Mouse (Mus musculus) neural tube, embryonic 13.5 days (tissue): ENCODE measurements around the gene Cd46. TPM values are rescaled to one million over a fixed set of nuclear protein-coding genes. Genes with fewer than 3 reads are reported as not detected.

Experiments used
- ATAC-seq: fragments of 200-750 bp; cut with Nextera tagmentation; 2 replicates; pipeline ENCODE4 v1.8.0; 2017; ENCODE audit warnings: low read depth, mild to moderate bottlenecking, moderate TSS enrichment, moderate library complexity
- H3K27ac ChIP-seq: fragments of 300-500 bp; sonication (generic); replicated peaks from 2 replicates; pipeline ENCODE4 v1.5.1; 2015; ENCODE audit warnings: moderate library complexity, mild to moderate bottlenecking, inconsistent platforms
- H3K27me3 ChIP-seq: fragments of 300-500 bp; sonication (generic); 2 replicates; pipeline ENCODE4 v1.6.1; 2015; ENCODE audit warnings: mild to moderate bottlenecking, inconsistent platforms
- H3K36me3 ChIP-seq: fragments of 300-500 bp; sonication (generic); 2 replicates; pipeline ENCODE4 v1.6.1; 2015; ENCODE audit warnings: mild to moderate bottlenecking, inconsistent platforms
- H3K4me1 ChIP-seq: fragments of 300-500 bp; sonication (generic); replicated peaks from 2 replicates; pipeline ENCODE4 v1.6.1; 2015; ENCODE audit warnings: inconsistent platforms
- H3K4me2 ChIP-seq: fragments of 300-500 bp; sonication (generic); 2 replicates; pipeline ENCODE4 v1.6.1; 2015; ENCODE audit warnings: inconsistent platforms, mild to moderate bottlenecking, moderate library complexity
- H3K4me3 ChIP-seq: fragments of 300-500 bp; sonication (generic); 2 replicates; pipeline ENCODE4 v1.5.1; 2015; ENCODE audit warnings: mild to moderate bottlenecking, inconsistent platforms
- H3K9ac ChIP-seq: fragments of 300-500 bp; sonication (generic); 2 replicates; pipeline ENCODE4 v1.6.1; 2015; ENCODE audit warnings: moderate library complexity, mild to moderate bottlenecking, inconsistent platforms
- H3K9me3 ChIP-seq: fragments of 300-500 bp; sonication (generic); 2 replicates; pipeline ENCODE4 v1.6.1; 2016; ENCODE audit warnings: inconsistent platforms
- WGBS: fragments of 180-500 bp; shearing (Covaris S2); methylation state at CpG from one replicate; pipeline ENCODE4 v1.1.7; 2015; 5-methylcytosine and 5-hydroxymethylcytosine counted together
- polyA plus RNA-seq: library from polyadenylated mRNA; unstranded; fragments of >200 nt; fragmentation: Nextera tagmentation; extraction: Ambion mirVana; gene quantifications from 2 replicates; pipeline ENCODE4 v1.2.1, GENCODE M21; 2015

Cd46 gene
- 0.55 and 0.93 TPM in 2 replicates for polyA plus RNA-seq

DNA sequence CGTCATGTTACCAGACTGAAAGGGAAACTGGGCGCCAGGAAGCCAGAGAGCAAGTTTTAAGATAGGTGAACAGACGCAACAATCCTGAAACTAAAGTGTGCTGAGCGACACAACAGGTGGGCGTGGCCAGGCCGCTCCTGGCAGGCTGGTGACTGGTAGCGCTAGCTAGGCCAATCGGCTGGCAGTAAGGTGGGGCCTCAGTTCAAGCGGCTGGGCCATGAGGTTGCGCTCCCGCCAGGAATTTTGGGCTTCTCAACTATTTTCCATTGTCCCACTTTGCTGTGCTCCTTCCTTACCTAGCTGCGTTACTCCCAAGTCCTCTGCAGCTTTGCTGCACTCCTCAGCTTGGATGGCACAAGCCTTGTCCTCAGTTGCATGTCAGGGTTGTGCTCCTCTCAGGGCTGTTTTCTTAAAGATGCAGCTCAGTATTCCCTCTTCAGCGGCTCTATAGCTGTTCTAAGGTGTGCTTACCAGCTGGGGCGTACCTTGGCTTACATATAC lies at the start of gene Cd46:
Gene Cd46 (minus strand): TSS at position 30 of the 501 bp plus-strand sequence.
- H3K4me2 ChIP-seq = peak within 1 kb of the TSS; percentile 60
- peak within 1 kb of the TSS; percentile 33 for H3K4me3 ChIP-seq
- no peak within 1 kb of the TSS; the same call in 1 of the 2 replicates for H3K9ac ChIP-seq
- H3K4me1 ChIP-seq = peaks cover 11% of the 10 kb centered on the region
- WGBS = 1% methylated on average over 14 of the region's 14 CpGs
- no peaks in the 10 kb centered on the region for H3K9me3 ChIP-seq
- H3K27ac ChIP-seq = no peak within 1 kb of the TSS
- H3K27me3 ChIP-seq = no peaks in the 10 kb centered on the region
- peaks cover 1% of the 10 kb centered on the region; the same call in 1 of the 2 replicates for H3K36me3 ChIP-seq
- ATAC-seq = peak; percentile 86

GRCm38 (mm10) chr1:195132070-195132469 lies 40.0 kb upstream of the Cd46 start:
- H3K36me3 ChIP-seq = 0 out of 2 replicates have a peak, but pooled peaks cover 3% of the 10 kb centered on the region
- no peak overlapping the region for H3K9ac ChIP-seq
- no peaks in the 10 kb centered on the region for H3K27me3 ChIP-seq
- no peak for ATAC-seq
- 66% methylated on average over 3 of the region's 3 CpGs for WGBS
- H3K4me3 ChIP-seq = peak overlapping the region; percentile 63
- H3K4me1 ChIP-seq = peaks cover 23% of the 10 kb centered on the region
- no peaks in the 10 kb centered on the region for H3K9me3 ChIP-seq
- peak overlapping the region; percentile 64 for H3K4me2 ChIP-seq
- peak overlapping the region; percentile 92; the same call in 1 of the 2 replicates for H3K27ac ChIP-seq

DNA sequence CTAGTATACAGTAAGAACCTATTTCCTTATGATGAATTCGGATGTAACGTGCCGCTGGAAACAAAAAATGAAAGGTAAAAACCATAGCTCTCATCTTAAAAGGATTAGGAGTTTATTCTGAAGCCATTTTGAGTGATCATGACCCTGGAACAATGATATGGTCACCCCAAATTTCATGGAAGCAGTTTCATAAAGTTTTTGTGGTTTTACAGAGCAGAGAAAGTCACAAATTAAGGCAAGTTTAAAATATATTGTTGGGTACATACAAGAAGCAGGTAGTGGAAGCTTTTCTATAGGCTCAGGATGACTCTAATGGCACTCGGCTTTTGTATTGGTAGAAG lies 39.6 kb upstream of the Cd46 start:
- Histone ChIP-seq H3K27me3 (no peaks in the 10 kb centered on the region), H3K9me3 (no peaks in the 10 kb centered on the region), H3K4me1 (peaks cover 23% of the 10 kb centered on the region), H3K4me3 (peak overlapping the region; percentile 63), H3K36me3 (0 out of 2 replicates have a peak, but pooled peaks cover 3% of the 10 kb centered on the region), H3K27ac (peak overlapping the region; percentile 92), H3K9ac (peak overlapping the region; percentile 86), H3K4me2 (peak overlapping the region; percentile 64)
- 32% methylated on average over 4 of the region's 4 CpGs for WGBS
- ATAC-seq = no peak

GRCm38 (mm10) chr1:195130953-195131674 lies 39.1 kb upstream of the Cd46 start, which contains the start of gene Cr1l:
Gene Cr1l (minus strand): TSS chr1:195131586.
- H3K4me2 ChIP-seq = peak within 1 kb of the TSS; percentile 64
- WGBS = under 1% methylated on average over 31 of the region's 31 CpGs
- no peaks in the 10 kb centered on the region for H3K27me3 ChIP-seq
- H3K27ac ChIP-seq = peak within 1 kb of the TSS; percentile 92
- peak within 1 kb of the TSS; percentile 63 for H3K4me3 ChIP-seq
- peak; percentile 100 for ATAC-seq
- 0 out of 2 replicates have a peak, but pooled peaks cover 3% of the 10 kb centered on the region for H3K36me3 ChIP-seq
- H3K4me1 ChIP-seq = peaks cover 23% of the 10 kb centered on the region
- H3K9me3 ChIP-seq = no peaks in the 10 kb centered on the region
- peak within 1 kb of the TSS; percentile 86 for H3K9ac ChIP-seq

DNA sequence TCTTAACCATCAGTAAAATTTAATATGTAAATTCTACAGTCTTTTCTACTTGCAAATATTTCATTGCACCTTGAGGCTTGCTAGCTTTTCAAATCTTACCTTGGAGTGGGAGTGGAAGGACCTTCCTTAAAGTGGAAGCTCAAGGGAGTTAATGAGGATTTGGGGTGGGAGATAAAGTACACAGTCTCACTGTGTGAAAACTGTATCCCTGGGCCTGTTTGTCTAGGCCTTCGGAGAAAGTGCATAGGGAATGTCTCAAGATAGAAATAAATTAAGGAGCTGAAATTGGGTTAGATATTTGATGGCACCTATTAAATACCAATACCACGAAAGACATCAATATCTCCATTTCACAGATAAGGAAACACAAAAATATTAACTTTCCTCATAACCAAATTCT lies 38.4 kb upstream of the Cd46 start:
- H3K9ac ChIP-seq = peak overlapping the region; percentile 86
- 0 out of 2 replicates have a peak, but pooled peaks cover 3% of the 10 kb centered on the region for H3K36me3 ChIP-seq
- 12% methylated on average over 2 of the region's 2 CpGs for WGBS
- peak overlapping the region; percentile 92 for H3K27ac ChIP-seq
- H3K4me2 ChIP-seq = peak overlapping the region; percentile 64
- H3K9me3 ChIP-seq = no peaks in the 10 kb centered on the region
- H3K4me3 ChIP-seq = peak overlapping the region; percentile 63
- peak; percentile 46; the same call in 1 of the 2 replicates for ATAC-seq
- H3K27me3 ChIP-seq = no peaks in the 10 kb centered on the region
- peaks cover 23% of the 10 kb centered on the region for H3K4me1 ChIP-seq

GRCm38 (mm10) chr1:195129867-195130266 lies 37.8 kb upstream of the Cd46 start:
- H3K36me3 ChIP-seq = 0 out of 2 replicates have a peak, but pooled peaks cover 3% of the 10 kb centered on the region
- peak overlapping the region; percentile 35 for H3K4me2 ChIP-seq
- H3K27me3 ChIP-seq = no peaks in the 10 kb centered on the region
- H3K9ac ChIP-seq = no peak overlapping the region
- ATAC-seq = no peak
- WGBS = 86% methylated on average over 1 of the region's 1 CpGs
- H3K9me3 ChIP-seq = no peaks in the 10 kb centered on the region
- no peak overlapping the region for H3K4me3 ChIP-seq
- peaks cover 23% of the 10 kb centered on the region for H3K4me1 ChIP-seq
- no peak overlapping the region for H3K27ac ChIP-seq

DNA sequence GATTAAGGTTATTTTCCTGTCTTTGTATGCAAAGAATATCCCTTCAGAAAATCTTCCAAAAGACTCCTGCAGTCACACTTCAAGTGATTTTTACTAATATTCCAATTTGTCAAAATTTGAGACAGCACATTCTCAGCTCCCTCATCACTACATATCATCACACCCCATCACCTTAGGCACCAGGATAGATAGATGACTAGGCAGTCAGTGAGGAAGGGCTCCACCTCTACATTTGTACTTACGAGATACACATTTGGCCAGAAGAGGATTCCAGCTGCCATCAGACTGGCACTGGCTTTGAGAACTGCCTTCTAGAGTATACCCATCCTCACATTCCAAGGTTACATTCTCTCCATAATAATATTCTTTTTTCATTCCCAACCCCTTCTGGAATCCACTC lies 22.4 kb upstream of the Cd46 start:
- H3K36me3 ChIP-seq = peaks cover 25% of the 10 kb centered on the region
- no peak overlapping the region for H3K4me2 ChIP-seq
- no peak for ATAC-seq
- no peaks in the 10 kb centered on the region for H3K4me1 ChIP-seq
- H3K9me3 ChIP-seq = no peaks in the 10 kb centered on the region
- WGBS = 100% methylated on average over 1 of the region's 1 CpGs
- H3K9ac ChIP-seq = no peak overlapping the region
- no peaks in the 10 kb centered on the region for H3K27me3 ChIP-seq
- no peak overlapping the region for H3K27ac ChIP-seq
- no peak overlapping the region for H3K4me3 ChIP-seq

GRCm38 (mm10) chr1:195113621-195114020 lies 21.6 kb upstream of the Cd46 start:
- WGBS = 94% methylated on average over 4 of the region's 4 CpGs
- H3K27me3 ChIP-seq = no peaks in the 10 kb centered on the region
- H3K27ac ChIP-seq = no peak overlapping the region
- no peak overlapping the region for H3K9ac ChIP-seq
- no peak overlapping the region for H3K4me2 ChIP-seq
- H3K9me3 ChIP-seq = no peaks in the 10 kb centered on the region
- no peaks in the 10 kb centered on the region for H3K4me1 ChIP-seq
- ATAC-seq = no peak
- H3K36me3 ChIP-seq = peaks cover 25% of the 10 kb centered on the region
- H3K4me3 ChIP-seq = no peak overlapping the region

- Histone ChIP-seq H3K4me2 (no peak overlapping the region), H3K27me3 (no peaks in the 10 kb centered on the region), H3K4me1 (no peaks in the 10 kb centered on the region), H3K36me3 (peaks cover 19% of the 10 kb centered on the region), H3K9me3 (no peaks in the 10 kb centered on the region), H3K4me3 (no peak overlapping the region), H3K27ac (no peak overlapping the region), H3K9ac (no peak overlapping the region)
- 88% methylated on average over 4 of the region's 4 CpGs for WGBS
- no peak for ATAC-seq
These were observed 8.6 kb upstream of the Cd46 start for GRCm38 (mm10) chr1:195100693-195101092.

DNA sequence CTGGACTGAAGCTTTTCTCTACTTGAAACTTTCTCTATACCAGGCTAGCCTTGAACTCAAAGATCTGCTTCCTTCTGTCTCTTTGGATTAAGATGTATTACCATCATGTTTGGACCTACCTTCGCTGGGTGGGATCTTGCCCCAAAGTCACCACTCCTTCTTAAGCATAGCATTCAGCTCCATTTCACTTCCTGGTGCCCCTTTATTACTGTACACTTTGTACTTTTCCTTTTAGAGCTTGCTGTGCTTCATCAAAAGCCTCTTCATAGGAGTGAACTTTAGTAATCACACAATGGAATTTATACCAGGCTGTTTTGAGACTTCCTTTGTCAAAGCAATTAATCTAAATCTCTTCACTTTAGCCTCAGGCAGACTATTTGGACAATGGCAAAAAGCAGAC lies 6.0 kb upstream of the Cd46 start:
- Histone ChIP-seq H3K4me3 (no peak overlapping the region), H3K27me3 (no peaks in the 10 kb centered on the region), H3K9ac (no peak overlapping the region), H3K4me2 (no peak overlapping the region), H3K9me3 (no peaks in the 10 kb centered on the region), H3K27ac (no peak overlapping the region), H3K4me1 (no peaks in the 10 kb centered on the region), H3K36me3 (peaks cover 18% of the 10 kb centered on the region)
- no peak for ATAC-seq
- 91% methylated on average over 1 of the region's 1 CpGs for WGBS

GRCm38 (mm10) chr1:195091699-195092219 lies 290 bp downstream of the Cd46 start:
- WGBS = 20% methylated on average over 11 of the region's 11 CpGs
- ATAC-seq = peak; percentile 71
- Histone ChIP-seq H3K4me3 (peak overlapping the region; percentile 33), H3K4me2 (peak overlapping the region; percentile 60), H3K9me3 (no peaks in the 10 kb centered on the region), H3K27ac (no peak overlapping the region), H3K4me1 (peaks cover 11% of the 10 kb centered on the region), H3K9ac (no peak overlapping the region; the same call in 1 of the 2 replicates), H3K27me3 (no peaks in the 10 kb centered on the region), H3K36me3 (no peaks in the 10 kb centered on the region)

DNA sequence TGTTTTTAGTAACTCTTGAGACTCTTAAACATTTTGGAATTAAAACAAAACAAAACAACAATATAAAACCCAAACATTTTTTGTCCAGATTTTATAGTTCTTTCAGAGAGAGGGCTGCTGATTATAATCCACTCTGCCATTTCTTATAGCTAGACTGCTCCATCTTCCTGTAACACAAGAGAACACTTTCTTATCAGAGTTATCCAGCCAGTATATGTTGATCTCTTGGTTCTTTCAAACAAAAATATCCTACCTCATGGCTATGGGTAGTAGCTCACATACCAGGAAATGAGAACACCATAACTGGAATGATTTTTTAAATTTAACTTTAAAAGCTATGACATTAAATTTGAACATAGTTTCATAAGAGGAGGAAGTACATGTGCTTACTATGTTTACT lies 9.9 kb downstream of the Cd46 start:
- Histone ChIP-seq H3K27me3 (no peaks in the 10 kb centered on the region), H3K4me2 (no peak overlapping the region), H3K4me3 (no peak overlapping the region), H3K9me3 (no peaks in the 10 kb centered on the region), H3K27ac (no peak overlapping the region), H3K36me3 (no peaks in the 10 kb centered on the region), H3K4me1 (no peaks in the 10 kb centered on the region), H3K9ac (no peak overlapping the region)
- ATAC-seq = no peak
